Mouse (Mus musculus): ENCODE measurements around the gene Tex46. TPM values are rescaled to one million over a fixed set of nuclear protein-coding genes. Genes with fewer than 3 reads are reported as not detected.
A peak's percentile ranks its signal among the peaks of the same experiment; 100 is the strongest.

Gene Tex46
- polyA plus RNA-seq, 1 experiment = not detected

GRCm38 (mm10) chr4:136638230-136638750, 28.1 kb downstream of the Tex46 start:
- WGBS = 65% methylated on average over 7 of the region's 7 CpGs
- no peak overlapping the region for H3K27ac ChIP-seq (ENCODE audit: insufficient read depth, low read depth, low read length)
- H3K4me3 ChIP-seq (ENCODE audit: insufficient read depth, low read depth, low read length) = no peak overlapping the region
- H3K4me1 ChIP-seq (ENCODE audit: control insufficient read depth, insufficient read depth, low read length) = peaks cover 11% of the 10 kb centered on the region
- no peak for TF ChIP-seq CTCF (IDR thresholded peaks at IDR 0.05; ENCODE audit: insufficient read depth, low read depth, low read length)
- TF ChIP-seq POLR2A (IDR thresholded peaks at IDR 0.05; ENCODE audit: insufficient read depth, low read depth, low read length) = no peak

GRCm38 (mm10) chr4:136638890-136639289, 28.7 kb downstream of the Tex46 start:
- peaks cover 11% of the 10 kb centered on the region for H3K4me1 ChIP-seq (ENCODE audit: control insufficient read depth, insufficient read depth, low read length)
- H3K27ac ChIP-seq (ENCODE audit: insufficient read depth, low read depth, low read length) = no peak overlapping the region
- 49% methylated on average over 10 of the region's 10 CpGs for WGBS
- H3K4me3 ChIP-seq (ENCODE audit: insufficient read depth, low read depth, low read length) = no peak overlapping the region
- TF ChIP-seq CTCF (IDR thresholded peaks at IDR 0.05; ENCODE audit: insufficient read depth, low read depth, low read length) (no peak), POLR2A (IDR thresholded peaks at IDR 0.05; ENCODE audit: insufficient read depth, low read depth, low read length) (no peak)

- 23% methylated on average over 11 of the region's 11 CpGs for WGBS
- Histone ChIP-seq H3K27ac (ENCODE audit: insufficient read depth, low read depth, low read length) (no peak overlapping the region), H3K4me3 (ENCODE audit: insufficient read depth, low read depth, low read length) (no peak overlapping the region), H3K4me1 (ENCODE audit: control insufficient read depth, insufficient read depth, low read length) (peaks cover 20% of the 10 kb centered on the region)
- peak; percentile 71; the same call in 1 of the 2 replicates for TF ChIP-seq CTCF (IDR thresholded peaks at IDR 0.05; ENCODE audit: insufficient read depth, low read depth, low read length)
- no peak for TF ChIP-seq POLR2A (IDR thresholded peaks at IDR 0.05; ENCODE audit: insufficient read depth, low read depth, low read length)
Observed at GRCm38 (mm10) chr4:136648922-136649479, 38.8 kb downstream of the Tex46 start.

- Histone ChIP-seq H3K27ac (ENCODE audit: insufficient read depth, low read depth, low read length) (no peak overlapping the region), H3K4me3 (ENCODE audit: insufficient read depth, low read depth, low read length) (no peak overlapping the region), H3K4me1 (ENCODE audit: control insufficient read depth, insufficient read depth, low read length) (peaks cover 20% of the 10 kb centered on the region)
- WGBS = 31% methylated on average over 13 of the region's 13 CpGs
- no peak for TF ChIP-seq POLR2A (IDR thresholded peaks at IDR 0.05; ENCODE audit: insufficient read depth, low read depth, low read length)
- no peak for TF ChIP-seq CTCF (IDR thresholded peaks at IDR 0.05; ENCODE audit: insufficient read depth, low read depth, low read length)
Observed at GRCm38 (mm10) chr4:136649480-136650196, 39.4 kb downstream of the Tex46 start.

GRCm38 (mm10) chr4:136650261-136650660, 40.0 kb downstream of the Tex46 start:
- TF ChIP-seq CTCF (IDR thresholded peaks at IDR 0.05; ENCODE audit: insufficient read depth, low read depth, low read length) (no peak), POLR2A (IDR thresholded peaks at IDR 0.05; ENCODE audit: insufficient read depth, low read depth, low read length) (no peak)
- Histone ChIP-seq H3K27ac (ENCODE audit: insufficient read depth, low read depth, low read length) (no peak overlapping the region), H3K4me1 (ENCODE audit: control insufficient read depth, insufficient read depth, low read length) (peaks cover 20% of the 10 kb centered on the region), H3K4me3 (ENCODE audit: insufficient read depth, low read depth, low read length) (no peak overlapping the region)
- 89% methylated on average over 8 of the region's 8 CpGs for WGBS

GRCm38 (mm10) chr4:136651357-136651811, 41.1 kb downstream of the Tex46 start:
- 65% methylated on average over 3 of the region's 3 CpGs for WGBS
- TF ChIP-seq POLR2A (IDR thresholded peaks at IDR 0.05; ENCODE audit: insufficient read depth, low read depth, low read length) (no peak), CTCF (IDR thresholded peaks at IDR 0.05; ENCODE audit: insufficient read depth, low read depth, low read length) (peak; percentile 87)
- Histone ChIP-seq H3K4me3 (ENCODE audit: insufficient read depth, low read depth, low read length) (no peak overlapping the region), H3K27ac (ENCODE audit: insufficient read depth, low read depth, low read length) (no peak overlapping the region), H3K4me1 (ENCODE audit: control insufficient read depth, insufficient read depth, low read length) (peaks cover 20% of the 10 kb centered on the region)

- H3K27ac ChIP-seq (ENCODE audit: insufficient read depth, low read depth, low read length) = no peak overlapping the region
- H3K4me3 ChIP-seq (ENCODE audit: insufficient read depth, low read depth, low read length) = no peak overlapping the region
- TF ChIP-seq CTCF (IDR thresholded peaks at IDR 0.05; ENCODE audit: insufficient read depth, low read depth, low read length) = no peak
- TF ChIP-seq POLR2A (IDR thresholded peaks at IDR 0.05; ENCODE audit: insufficient read depth, low read depth, low read length) = no peak
- H3K4me1 ChIP-seq (ENCODE audit: control insufficient read depth, insufficient read depth, low read length) = peaks cover 20% of the 10 kb centered on the region
- WGBS = 56% methylated on average over 13 of the region's 13 CpGs
Observed at GRCm38 (mm10) chr4:136651882-136652527, 41.8 kb downstream of the Tex46 start.

- Histone ChIP-seq H3K27ac (ENCODE audit: insufficient read depth, low read depth, low read length) (no peak overlapping the region), H3K4me3 (ENCODE audit: insufficient read depth, low read depth, low read length) (no peak overlapping the region), H3K4me1 (ENCODE audit: control insufficient read depth, insufficient read depth, low read length) (peaks cover 20% of the 10 kb centered on the region)
- whole genome bisulfite sequencing = 71% methylated on average over 11 of the region's 11 CpGs
- TF ChIP-seq CTCF (IDR thresholded peaks at IDR 0.05; ENCODE audit: insufficient read depth, low read depth, low read length) (no peak), POLR2A (IDR thresholded peaks at IDR 0.05; ENCODE audit: insufficient read depth, low read depth, low read length) (no peak)
Observed at GRCm38 (mm10) chr4:136652528-136652910, 42.3 kb downstream of the Tex46 start.

GRCm38 (mm10) chr4:136653019-136653418, 42.8 kb downstream of the Tex46 start:
- TF ChIP-seq POLR2A (IDR thresholded peaks at IDR 0.05; ENCODE audit: insufficient read depth, low read depth, low read length) (no peak), CTCF (IDR thresholded peaks at IDR 0.05; ENCODE audit: insufficient read depth, low read depth, low read length) (no peak)

More at GRCm38 (mm10) chr4:136653019-136653418, 42.8 kb downstream of the Tex46 start:
- Histone ChIP-seq H3K4me1 (ENCODE audit: control insufficient read depth, insufficient read depth, low read length) (peaks cover 20% of the 10 kb centered on the region), H3K27ac (ENCODE audit: insufficient read depth, low read depth, low read length) (no peak overlapping the region), H3K4me3 (ENCODE audit: insufficient read depth, low read depth, low read length) (no peak overlapping the region)
- 75% methylated on average over 6 of the region's 6 CpGs for WGBS

Measured in olfactory bulb, adult 2 months (tissue).